Mouse (Mus musculus): ENCODE results near the gene Shank2.

Gene Shank2

DNA sequence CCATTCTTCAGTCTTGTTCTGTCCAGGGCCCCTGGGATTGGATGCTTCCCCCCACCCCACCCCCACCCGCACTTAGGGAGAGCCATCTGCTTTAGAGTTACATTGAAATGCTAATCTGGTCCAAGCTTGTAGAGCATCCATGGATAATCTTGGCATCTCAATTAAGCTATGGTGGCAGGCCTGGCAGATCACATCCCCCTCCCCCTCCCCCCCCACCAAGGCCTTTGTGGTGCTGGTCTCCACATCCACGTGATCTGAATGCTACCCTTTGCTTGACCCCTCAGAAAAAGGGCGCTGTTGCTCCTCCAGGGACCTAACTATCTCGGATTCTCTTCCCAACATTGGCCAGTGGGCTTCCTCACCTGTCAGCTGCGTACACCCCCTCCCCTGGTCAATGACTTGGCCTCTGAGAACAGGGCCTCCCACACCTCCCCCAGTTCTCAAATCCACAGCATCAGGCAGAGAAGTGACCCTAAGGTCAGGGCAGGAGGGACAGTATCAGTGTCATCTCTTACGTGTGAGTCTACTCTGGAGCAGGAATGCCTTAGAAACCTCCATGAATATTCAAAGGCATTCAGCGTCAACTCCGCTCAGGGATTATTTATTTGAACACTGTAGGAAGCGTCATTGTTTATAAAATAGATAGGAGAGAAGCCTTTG lies 104.8 kb downstream of the Shank2 start:
- no peak for DNase-seq (ENCODE audit: low spot score in 2 of 2)

DNA sequence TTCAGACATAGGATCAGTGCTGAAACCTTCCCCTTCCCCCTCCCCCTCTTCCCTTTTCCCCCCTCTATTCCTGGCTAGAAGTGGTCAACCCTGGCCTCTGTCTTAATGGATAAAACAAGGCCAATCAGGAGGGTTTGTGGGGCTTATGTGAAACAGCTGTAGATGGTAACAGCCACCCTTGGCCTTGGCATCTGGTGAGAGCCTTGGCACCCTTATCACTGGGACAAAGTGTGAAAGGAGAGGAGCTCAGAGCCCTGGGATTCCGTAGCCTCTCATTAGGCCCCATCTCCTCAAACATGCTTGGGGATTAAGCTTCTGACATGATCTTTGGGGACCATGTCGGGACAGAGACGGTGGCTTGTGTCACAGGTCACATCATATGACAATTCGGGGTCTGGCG lies 106.4 kb downstream of the Shank2 start:
- no peak for DNase-seq (ENCODE audit: low spot score in 2 of 2)

DNA sequence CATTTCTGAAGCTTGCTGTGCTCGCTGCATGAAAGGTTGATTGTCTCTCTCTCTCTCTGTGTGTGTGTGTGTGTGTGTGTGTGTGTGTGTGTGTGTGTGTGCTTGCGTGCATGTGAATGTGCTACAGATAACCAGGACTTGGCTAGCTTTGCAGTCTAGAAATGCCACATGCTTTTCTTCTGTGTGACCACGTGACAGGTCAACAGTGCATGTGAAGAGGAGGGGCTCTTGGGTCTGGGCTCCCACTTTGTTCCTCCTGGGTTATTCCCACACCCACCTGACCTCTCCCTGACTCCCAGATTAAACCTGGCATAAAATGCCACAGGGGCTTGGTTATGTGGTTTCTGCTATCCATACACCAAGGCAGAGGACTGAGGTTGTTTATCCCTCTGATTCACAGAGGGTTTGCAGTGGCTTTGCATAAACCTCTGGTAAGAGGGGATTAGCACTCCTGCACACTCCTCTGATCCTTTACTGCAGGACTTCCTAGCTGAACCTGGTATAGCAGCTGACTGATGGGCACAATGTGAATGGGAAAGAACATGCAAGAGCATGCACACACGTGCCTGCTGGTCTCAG lies 109.4 kb downstream of the Shank2 start:
- DNase-seq (ENCODE audit: low spot score in 2 of 2): no peak

DNA sequence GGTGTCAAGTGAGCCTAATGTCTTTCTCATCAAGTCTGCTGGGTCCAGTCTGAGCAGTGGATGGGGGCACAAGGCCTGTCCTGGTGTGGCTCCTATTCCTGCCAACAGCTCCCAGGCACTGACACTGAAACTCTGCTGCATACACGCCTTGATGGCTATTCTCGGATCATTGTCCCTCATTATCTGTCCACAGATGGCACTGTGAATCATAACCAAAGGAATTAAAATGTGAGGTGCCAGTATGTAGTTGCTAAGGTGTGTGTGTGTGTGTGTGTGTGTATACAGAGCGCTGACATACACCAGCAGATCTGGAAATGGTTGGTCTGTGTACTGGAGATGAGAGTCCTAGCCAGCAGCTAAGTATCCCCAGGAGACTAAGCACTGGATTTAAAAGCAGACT lies 110.3 kb downstream of the Shank2 start:
- no peak for DNase-seq (ENCODE audit: low spot score in 2 of 2)

DNA sequence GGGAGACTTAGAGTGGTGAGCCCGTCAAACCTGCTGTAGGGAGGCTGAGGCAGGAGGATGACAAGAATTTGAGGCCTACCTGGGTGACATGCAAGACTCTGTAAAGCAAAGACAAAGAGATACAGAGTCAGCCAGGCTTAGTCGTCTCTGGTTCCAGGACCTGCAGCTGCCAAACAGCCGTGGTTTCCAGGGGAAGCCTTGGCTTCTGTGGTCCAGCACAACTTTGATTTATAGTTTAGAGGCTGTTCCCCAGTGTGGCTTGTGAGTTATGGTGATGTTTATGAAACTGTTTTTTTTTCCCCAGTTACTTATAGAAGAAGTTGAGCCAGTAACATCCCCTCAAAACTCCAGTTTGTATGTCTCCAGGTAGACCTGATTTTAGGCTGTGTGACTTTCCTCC lies 112.5 kb downstream of the Shank2 start:
- no peak for DNase-seq (ENCODE audit: low spot score in 2 of 2)

DNA sequence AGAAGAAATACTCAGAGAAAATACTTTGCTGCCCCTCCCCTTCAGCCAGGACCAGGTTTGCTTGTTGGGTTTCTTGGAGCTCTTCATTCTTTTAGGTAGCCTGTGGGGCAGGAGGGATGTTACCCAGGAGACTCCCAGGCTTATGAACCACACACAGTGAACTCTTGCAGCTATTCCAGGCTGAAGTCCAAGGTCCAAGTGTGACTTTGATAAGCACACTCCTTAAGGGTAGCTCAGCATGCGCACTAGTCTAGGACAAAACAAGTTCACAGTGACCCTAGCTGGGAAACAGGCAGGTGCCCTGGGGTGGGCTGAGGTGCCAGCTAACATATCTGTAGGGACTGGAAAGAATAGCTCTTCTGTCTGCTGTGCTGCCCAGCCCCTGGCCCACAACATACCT lies 117.8 kb downstream of the Shank2 start:
- no peak for DNase-seq (ENCODE audit: low spot score in 2 of 2)

DNA sequence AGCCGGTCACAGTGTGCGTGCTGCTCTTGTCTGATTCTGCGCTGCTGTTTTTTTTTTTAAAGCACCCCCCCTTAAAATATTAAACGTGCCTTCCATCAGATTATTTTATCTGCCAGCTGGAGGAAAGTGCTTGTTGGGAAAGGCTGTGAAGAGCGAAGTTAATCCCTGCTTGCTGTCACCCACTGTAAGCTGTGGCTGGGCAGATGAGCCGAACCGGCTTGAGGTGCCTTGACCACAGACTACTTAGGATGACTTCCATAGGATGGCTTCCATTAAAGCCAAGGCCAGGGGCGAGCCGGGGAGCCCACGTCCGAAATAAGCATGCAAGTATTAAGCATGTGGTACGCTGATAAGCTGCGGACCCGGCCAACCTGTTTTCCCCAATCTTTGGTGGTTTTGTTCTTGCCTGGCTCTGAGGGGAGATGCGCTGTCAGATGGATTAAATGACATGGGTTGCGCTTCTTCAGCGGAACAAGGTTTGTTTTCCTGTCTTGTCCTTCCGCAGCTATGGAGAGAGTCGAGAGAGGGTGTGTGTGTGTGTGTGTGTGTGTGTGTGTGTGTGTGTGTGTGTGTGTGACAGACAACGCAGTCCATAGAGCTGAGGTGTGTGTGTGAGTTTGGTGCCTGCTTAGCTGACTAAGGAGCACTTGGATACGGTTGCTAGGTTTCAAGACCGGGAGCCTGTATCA lies 131.1 kb downstream of the Shank2 start:
- no peak for DNase-seq (ENCODE audit: low spot score in 2 of 2)

DNA sequence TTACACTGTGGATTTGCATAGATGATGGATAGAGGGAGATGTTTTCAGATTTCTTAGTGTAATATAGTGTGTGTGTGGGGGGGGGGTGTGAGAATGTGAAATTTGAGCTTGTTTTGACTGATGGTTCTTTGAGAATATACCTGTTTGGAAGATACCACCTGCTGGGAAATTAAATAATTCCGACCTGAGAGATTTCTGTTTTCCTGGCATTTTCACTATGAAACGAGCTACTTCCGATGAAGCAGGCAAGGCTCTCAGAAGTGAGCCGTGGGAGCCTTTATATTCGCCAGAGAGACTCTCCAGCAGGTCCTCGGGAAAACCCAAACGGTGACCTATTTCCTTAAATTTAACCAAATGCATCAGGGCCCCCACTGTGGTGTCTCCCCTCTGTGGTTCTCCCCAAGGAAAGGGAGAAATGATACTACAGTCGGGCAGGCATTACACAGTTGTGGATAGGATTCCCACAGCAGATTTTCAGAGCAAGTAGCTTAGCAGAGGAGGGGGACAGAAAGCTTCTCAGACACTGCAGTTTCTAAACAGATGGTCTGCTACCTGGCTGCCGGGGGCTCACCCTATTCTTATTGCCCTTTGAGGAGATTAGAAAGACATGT lies 131.8 kb downstream of the Shank2 start:
- DNase-seq (ENCODE audit: low spot score in 2 of 2): no peak

DNA sequence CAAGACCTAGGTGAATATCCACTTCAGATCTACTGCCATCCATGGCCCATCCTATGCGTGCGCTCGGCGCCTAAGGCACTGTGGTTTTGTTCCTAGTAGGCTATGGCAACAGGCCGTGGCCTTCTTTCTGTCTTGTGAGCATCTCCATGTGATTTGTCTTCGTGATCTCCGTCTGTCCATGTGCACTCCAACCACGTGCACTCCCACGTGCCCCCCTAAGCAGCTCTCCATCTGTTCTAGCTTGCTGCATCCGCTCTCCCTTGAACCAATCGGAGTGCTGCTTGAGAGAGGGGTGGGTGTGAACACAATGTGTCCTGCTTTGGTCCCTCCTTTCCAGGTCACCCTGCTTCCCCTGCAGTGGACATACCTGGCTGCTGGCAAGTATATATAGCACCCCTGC lies 133.0 kb downstream of the Shank2 start:
- no peak for DNase-seq (ENCODE audit: low spot score in 2 of 2)

DNA sequence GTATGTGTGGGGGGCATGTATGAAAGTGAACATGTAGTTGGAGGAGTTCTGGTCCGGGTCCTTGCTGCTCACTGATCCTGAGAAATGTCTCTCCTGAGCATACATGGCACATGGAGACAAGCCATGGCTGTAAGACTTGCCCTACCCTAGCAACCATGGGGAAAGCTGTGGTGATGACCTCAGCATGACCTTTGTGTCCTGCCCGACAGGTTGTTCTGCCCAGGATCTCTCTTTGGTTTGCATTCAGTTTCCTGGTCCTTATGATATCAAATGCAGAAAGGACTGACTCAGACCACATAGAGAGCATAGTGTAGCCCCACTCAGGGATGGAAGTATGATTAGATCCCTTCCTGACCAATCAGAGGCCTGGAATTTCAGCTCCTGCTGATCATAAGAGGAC lies 136.1 kb downstream of the Shank2 start:
- peak; percentile 8 to 19 for DNase-seq (ENCODE audit: low spot score in 2 of 2)

DNA sequence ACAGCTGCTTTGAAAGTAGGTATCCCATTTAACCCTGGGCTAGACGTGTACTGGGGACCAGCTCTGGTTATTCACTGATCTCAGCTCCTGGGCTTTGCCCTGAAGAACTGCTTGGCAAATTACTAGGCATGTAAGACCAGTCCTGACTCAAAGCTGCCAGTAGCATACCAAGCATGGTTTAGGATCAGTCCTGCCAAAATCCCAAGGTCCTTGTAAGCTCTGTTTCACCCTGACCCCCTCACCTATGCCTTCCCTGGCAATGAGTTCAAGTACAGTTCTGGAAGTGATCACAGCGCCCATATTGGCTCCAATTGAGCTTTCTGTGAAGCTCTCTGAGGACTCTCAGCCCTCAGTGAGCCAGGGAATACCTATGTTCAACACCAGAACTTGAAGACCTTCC lies 136.7 kb downstream of the Shank2 start:
- no peak for DNase-seq (ENCODE audit: low spot score in 2 of 2)

DNA sequence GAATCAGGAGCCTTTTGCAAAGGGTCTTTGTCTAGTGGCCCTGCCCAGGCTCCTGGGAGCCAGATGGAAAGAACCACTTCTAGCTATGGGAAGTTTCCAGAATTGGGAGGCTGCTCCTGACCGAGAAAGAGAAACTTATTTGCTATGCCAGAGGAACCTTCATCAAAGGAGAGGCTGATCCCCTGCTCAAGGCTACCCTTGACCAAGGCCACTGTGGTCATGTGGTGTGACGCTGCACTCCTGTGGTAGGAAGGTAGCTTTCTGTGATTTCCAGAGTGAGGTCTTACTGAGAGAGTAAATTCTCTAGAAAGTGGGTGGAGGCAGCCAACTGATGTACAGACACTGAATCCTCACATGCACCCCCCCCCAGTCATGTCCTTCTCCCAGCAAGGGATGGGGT lies 138.0 kb downstream of the Shank2 start:
- no peak for DNase-seq (ENCODE audit: low spot score in 2 of 2)

DNA sequence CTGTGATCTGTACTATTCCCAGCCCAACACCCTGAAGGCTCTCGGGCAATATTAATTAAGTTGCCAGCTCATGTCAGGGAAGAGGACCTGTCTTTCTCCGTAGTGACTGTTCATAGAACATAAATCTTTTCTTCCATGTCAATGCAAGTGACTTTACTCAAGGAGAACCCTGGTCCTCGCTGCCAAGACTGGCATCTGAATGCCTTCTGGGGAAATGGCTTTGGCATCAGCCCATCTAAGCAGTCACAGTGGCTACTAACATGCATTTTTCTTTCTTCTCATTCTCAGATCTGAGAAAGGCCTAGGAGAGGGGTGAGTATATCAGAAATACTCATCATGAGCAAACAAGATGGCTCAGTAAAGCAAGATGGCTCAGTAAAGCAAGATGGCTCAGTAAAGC lies 138.7 kb downstream of the Shank2 start:
- no peak for DNase-seq (ENCODE audit: low spot score in 2 of 2)

DNA sequence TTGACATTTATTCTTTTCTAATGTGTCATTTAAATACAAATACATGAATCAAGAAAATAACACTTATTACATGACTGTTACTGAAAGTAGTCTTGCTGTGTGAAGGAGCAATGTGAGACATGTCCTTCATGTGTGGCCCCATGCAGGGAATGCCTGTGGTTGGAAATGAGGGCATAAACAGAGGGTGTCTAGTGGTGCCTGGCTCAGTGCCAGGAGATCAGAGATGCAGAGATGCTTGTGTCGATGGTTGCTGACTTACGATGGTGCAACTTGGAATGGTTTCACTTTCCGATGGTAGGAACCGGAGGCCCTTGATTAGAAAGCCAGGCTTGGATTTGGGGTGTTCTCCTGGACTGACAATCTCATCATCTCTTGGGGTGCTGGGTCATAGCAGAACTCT lies 140.3 kb downstream of the Shank2 start:
- DNase-seq (ENCODE audit: low spot score in 2 of 2): no peak

DNA sequence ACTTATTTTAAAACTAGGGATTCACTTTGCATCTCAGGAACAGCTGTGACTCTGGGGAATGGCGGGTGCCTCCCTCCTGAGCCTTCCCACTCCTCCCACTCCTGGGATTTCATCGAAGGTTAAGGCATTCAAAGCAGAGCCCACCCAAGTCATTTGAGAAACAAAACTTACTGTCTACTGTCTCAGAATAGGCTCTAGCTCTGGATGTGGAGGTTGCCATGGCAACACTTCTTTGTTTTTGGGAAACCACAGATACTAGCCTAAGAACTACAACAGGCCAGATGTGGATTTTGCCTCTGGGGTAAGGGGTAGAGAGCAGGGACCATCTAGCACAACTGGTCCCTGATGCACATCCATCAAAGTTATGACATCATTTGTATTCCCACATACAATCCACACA lies 142.2 kb downstream of the Shank2 start:
- no peak for DNase-seq (ENCODE audit: low spot score in 2 of 2)

DNA sequence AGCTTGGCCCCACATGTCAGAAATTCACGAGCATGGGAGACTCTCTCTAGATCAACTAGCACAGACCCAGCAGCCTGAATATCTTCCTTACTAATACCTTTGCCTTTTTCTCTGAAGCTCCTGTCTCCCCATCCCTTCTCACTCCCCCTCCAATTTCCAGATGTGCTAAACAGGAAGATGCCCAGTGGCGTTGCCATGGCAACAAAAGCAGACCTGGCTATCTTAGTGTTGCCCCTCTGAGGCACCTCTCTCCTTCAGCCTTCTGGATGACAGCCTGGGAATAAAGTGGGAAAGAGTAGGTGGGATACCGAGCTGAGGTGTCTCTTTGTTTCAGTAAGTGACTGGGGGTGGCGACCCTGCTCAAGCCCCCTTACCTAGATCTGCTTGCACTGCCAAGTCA lies 146.4 kb downstream of the Shank2 start:
- no peak for DNase-seq (ENCODE audit: low spot score in 2 of 2)

DNA sequence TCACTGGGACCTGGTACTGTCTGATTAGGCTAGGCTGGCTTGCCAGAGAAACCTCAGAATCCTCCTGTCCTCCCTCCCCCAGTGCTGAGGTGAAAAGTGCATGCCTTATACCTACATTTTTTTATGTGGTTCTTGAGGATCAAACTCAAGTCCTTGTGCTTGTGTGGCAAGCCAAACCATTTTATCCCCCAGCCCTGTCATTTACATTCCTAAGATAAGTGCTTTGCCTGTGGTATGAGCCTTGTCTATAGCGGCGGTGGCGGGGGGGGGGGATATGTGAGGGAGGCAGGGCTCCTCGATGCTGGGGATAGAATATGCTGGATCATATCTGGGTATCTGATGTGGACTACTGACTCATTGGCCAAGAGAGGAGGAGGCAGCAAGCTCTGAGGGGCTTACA lies 151.4 kb downstream of the Shank2 start:
- no peak for DNase-seq (ENCODE audit: low spot score in 2 of 2)

DNA sequence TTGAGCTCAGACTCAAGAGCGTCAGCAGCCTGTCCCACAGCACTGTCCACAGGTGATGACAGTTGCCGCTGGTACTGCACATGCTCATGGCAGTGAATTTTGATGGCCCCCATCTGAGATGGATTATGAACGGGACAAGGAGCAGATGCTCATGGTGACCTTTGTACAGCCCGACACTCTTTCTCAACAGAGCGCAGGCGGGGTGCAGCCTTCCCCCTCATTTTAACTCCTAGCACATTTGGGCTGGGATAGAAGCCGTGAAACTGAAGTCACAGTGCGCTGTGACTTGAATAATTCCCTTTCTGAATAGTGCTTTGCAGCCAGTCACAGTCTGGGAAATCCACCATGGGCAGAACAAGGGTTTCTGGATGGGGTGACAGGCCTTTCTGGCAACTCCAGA lies 152.0 kb downstream of the Shank2 start:
- DNase-seq (ENCODE audit: low spot score in 2 of 2): no peak

DNA sequence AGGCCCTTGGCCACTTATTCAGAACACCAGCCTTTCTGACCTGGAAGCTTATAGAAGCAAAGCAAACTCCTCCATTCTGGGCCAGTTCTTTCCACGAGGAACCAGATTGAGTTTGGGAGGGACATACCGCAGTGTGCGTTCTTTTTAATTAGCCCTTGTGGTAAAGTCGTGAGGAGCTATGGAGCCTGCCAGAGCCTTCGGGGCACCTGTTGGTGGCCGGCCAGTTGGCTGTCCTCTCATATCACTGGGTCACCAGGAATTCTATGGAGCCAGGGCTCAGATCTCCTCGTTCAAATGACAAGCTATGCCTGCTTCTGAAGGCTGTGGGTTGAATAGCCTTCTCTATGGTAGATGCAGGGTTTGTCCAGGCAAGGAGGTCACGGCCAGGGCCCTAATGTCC lies 156.2 kb downstream of the Shank2 start:
- no peak for DNase-seq (ENCODE audit: low spot score in 2 of 2)

DNA sequence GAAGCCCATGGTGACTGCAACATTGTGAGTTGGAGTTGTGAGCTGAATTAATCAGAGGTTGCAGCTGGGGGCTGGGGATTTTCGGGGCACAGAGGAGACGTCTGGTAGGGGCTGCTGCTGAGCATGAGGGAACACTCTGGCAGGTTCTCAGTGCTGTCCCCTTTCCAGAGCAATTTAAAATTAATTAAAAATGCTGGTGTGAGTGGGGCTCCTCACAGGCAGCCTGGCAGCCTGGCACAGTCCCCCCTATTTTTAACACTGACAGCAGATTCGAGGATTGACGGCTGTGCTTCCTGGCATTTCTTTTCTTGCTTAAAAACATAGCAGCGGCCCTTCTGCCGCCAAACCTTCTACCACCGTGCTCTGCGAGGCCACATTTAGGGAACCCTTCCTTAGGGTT lies 157.8 kb downstream of the Shank2 start:
- no peak for DNase-seq (ENCODE audit: low spot score in 2 of 2)

DNA sequence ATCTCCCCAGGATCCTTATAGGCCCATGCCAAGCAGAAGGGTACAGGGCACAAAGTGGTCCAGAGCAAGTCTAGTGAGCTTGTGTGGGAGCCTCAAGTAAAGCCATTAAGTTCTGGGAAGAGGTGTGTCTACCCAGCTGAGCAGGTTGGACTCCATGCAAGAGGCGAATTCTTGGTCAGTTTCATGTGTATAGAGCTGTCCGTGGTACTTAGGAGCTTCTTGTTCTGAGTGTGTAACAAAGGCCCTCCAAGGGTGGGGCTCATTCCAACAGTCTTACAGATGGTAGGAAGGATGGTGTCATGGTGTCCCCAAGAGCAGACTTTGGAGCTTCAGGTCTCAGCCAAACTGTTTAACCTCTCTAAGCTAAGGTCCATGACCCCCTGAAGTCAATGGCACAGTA lies 158.3 kb downstream of the Shank2 start:
- DNase-seq (ENCODE audit: low spot score in 2 of 2): no peak

DNA sequence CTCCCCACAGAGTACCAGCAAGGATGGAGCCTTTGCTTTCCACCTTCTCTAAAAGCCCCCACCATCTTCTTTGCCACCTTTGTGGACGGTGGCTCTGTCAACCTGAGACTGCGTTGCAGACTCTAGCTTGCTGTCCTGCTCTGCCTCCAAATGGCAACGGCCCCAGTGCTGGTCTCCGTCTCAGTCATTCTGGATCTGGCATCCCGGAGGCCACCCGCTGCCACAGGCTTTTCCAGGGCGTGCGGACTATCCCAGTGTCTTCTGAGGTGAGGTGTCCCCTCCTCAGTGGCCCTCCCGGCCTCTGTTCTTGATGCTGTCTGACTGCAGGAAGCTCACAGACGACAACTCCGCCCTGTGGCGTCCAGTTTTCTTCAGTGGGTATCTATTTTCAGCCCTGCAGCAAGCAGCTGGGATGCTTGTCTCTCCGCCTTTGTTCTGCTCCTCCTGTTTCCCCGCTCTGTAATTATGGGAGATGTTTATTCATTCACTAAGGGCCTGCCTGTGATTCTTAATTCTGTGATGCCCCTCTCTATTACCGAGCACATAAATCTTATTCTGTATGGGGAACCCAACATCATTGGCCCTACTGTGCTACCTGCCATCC lies 159.0 kb downstream of the Shank2 start:
- no peak for DNase-seq (ENCODE audit: low spot score in 2 of 2)

DNA sequence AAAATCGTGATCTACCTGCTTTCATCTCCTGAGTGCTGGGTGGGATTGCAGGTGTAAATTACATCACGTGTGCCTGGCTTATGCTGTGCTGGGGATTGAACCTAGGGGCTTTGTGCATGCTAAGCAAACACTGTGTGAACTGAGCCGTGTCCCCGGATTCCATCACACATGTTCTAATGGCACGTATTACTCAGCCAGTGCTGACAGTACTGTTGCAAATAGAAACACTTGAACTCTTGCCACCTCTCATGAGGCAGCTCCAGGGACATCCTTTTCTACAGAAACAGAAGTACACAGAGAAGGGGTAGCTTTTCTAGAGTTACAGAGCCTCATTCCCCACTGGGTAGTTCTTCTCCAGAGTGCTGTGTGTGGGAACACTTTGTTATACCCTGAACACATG lies 168.5 kb downstream of the Shank2 start:
- DNase-seq (ENCODE audit: low spot score in 2 of 2): no peak

All from urinary bladder, postnatal 36 days (tissue).